Mouse (Mus musculus) lung, embryonic 14.5 days (tissue): ENCODE measurements at regions not wholly inside any gene's neighbourhood (a gene's known extent, or its start where the extent isn't known, plus 50 kb on each side); places are given as distances from the start of the nearest gene placed in this dataset.
"Not testable (repeated sequence)": the region's sequence is repeated elsewhere in the genome, so short reads cannot be mapped to it uniquely, and the experiment has no call there.

Source experiments
- ATAC-seq: fragments of 200-750 bp; cut with Nextera tagmentation; 2 replicates; pipeline ENCODE4 v1.8.0; 2017; ENCODE audit warnings: mild to moderate bottlenecking, moderate TSS enrichment, moderate library complexity; ENCODE audit not compliant: insufficient read depth
- DNase-seq: peaks from one replicate; pipeline ENCODE4 v3.0.0-alpha.2; 2015
- H3K27ac ChIP-seq: fragments of 300-500 bp; sonication (generic); 2 replicates; pipeline ENCODE4 v1.5.1; 2014; ENCODE audit warnings: low read depth, mild to moderate bottlenecking, moderate library complexity
- H3K27me3 ChIP-seq: fragments of 300-500 bp; sonication (generic); 2 replicates; pipeline ENCODE4 v1.6.1; 2014; ENCODE audit warnings: low read length, control low read depth; ENCODE audit not compliant: insufficient read depth
- H3K36me3 ChIP-seq: fragments of 300-500 bp; sonication (generic); 2 replicates; pipeline ENCODE4 v1.6.1; 2014; ENCODE audit warnings: control low read depth; ENCODE audit not compliant: insufficient read depth
- H3K4me1 ChIP-seq: fragments of 300-500 bp; sonication (generic); 2 replicates; pipeline ENCODE4 v1.6.1; 2014; ENCODE audit warnings: antibody characterized with exemption, control low read depth; ENCODE audit not compliant: insufficient read depth
- H3K4me2 ChIP-seq: fragments of 300-500 bp; sonication (generic); 2 replicates; pipeline ENCODE4 v1.6.1; 2014; ENCODE audit warnings: mild to moderate bottlenecking
- H3K4me3 ChIP-seq: fragments of 300-500 bp; sonication (generic); 2 replicates; pipeline ENCODE4 v1.5.1; 2014; ENCODE audit warnings: low read depth, low read length
- H3K9ac ChIP-seq: fragments of 300-500 bp; sonication (generic); 2 replicates; pipeline ENCODE4 v1.6.1; 2014
- H3K9me3 ChIP-seq: fragments of 300-500 bp; sonication (generic); 2 replicates; pipeline ENCODE4 v1.6.1; 2016; ENCODE audit warnings: low read depth, low read length, control low read depth
- WGBS: fragments of 180-500 bp; shearing (Covaris S2); extraction: QIAGEN DNeasy Blood & Tissue Kit; methylation state at CpG from one replicate; pipeline ENCODE4 v1.1.7; 2014; 5-methylcytosine and 5-hydroxymethylcytosine counted together

DNA sequence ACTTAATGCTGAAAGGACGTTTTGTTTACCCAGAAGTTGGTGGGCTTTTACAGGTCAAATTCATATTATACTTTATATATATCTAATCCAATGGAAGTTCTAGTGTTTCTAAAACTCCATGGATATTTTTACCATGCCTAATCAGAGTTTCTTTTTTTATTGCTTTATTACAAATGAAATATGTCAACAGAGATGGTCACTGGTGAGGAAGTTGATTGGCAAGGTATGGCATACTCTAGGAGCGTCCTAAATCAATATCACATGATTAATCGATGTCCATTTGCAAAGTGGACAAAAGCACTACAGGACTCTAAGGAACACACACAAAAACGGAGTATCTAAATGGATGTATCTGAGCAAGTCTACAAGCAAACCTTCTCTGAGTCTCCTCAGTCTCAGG lies 290.0 kb upstream of the Zfp386 start:
- 56% methylated on average over 4 of the region's 4 CpGs for WGBS
- not testable (repeated sequence) for H3K27ac ChIP-seq, H3K4me1 ChIP-seq, H3K4me2 ChIP-seq, ATAC-seq, H3K36me3 ChIP-seq, H3K9ac ChIP-seq, DNase-seq, H3K4me3 ChIP-seq, H3K27me3 ChIP-seq, H3K9me3 ChIP-seq

DNA sequence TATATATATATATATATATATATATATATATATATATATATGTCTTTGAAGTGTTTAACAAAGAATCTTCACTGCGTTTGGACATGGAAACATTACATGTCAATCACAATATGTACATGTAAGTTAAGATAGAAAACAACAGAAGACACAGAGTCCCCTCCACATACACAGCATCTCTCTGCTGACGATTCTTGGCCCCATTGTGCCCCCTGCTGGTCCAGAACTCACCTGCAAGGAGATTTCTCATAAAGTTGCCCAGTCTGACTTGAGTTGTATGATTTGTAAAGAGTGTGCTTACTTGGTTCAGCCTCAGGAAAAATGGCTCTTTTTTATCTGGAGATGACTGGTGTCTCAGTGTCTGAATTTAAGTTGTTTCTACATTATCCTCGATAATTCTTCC lies 288.5 kb upstream of the Zfp386 start:
- H3K27ac ChIP-seq, H3K4me1 ChIP-seq, H3K4me2 ChIP-seq, H3K4me3 ChIP-seq, H3K9ac ChIP-seq, ATAC-seq, H3K9me3 ChIP-seq, H3K36me3 ChIP-seq, DNase-seq, H3K27me3 ChIP-seq: not testable (repeated sequence)
- 55% methylated on average over 3 of the region's 3 CpGs for WGBS

- not testable (repeated sequence) for H3K36me3 ChIP-seq, ATAC-seq, H3K4me2 ChIP-seq, H3K27me3 ChIP-seq, DNase-seq, H3K4me3 ChIP-seq, H3K4me1 ChIP-seq, H3K9ac ChIP-seq, H3K27ac ChIP-seq, H3K9me3 ChIP-seq
- WGBS: no CpG with 5 or more reads among the region's 1 CpGs
Observed at GRCm38 (mm10) chr12:115761766-115762165, 285.8 kb upstream of the Zfp386 start.

DNA sequence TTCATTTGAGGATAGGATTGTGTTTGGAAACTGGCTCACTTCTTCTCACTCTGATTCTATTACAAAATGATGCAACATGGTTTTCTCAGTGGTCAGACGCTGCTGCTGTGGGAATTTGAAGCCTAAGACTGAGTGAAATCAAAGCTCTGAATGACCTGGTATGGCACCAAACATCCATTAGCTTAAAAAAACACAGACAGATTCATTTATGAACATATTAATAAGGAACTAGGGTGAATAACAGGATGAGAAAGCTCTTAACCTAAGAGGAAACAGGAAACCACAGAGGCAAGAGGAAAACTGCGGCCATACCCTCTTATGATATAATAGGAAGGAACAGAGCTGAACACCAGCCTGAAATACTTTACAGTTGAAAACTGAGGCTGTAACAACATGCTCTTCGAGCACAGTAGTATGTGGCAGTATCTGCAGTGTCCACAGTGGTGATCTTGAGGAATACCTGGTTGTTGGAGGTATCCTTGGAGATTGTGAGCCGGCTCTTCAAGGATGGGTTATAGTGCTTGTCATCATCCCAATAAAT lies 282.5 kb upstream of the Zfp386 start:
- not testable (repeated sequence) for ATAC-seq, DNase-seq, H3K9me3 ChIP-seq, H3K27me3 ChIP-seq, H3K4me2 ChIP-seq, H3K9ac ChIP-seq, H3K4me1 ChIP-seq, H3K27ac ChIP-seq, H3K36me3 ChIP-seq, H3K4me3 ChIP-seq
- 58% methylated on average over 4 of the region's 4 CpGs for WGBS

- not testable (repeated sequence) for H3K9ac ChIP-seq, H3K4me3 ChIP-seq, ATAC-seq, H3K4me2 ChIP-seq, H3K27me3 ChIP-seq, DNase-seq, H3K9me3 ChIP-seq, H3K4me1 ChIP-seq, H3K36me3 ChIP-seq, H3K27ac ChIP-seq
Observed at GRCm38 (mm10) chr12:115771176-115771575, 276.3 kb upstream of the Zfp386 start.

- not testable (repeated sequence) for H3K36me3 ChIP-seq, H3K27me3 ChIP-seq, H3K4me3 ChIP-seq, ATAC-seq, H3K27ac ChIP-seq, H3K9me3 ChIP-seq, DNase-seq, H3K9ac ChIP-seq, H3K4me1 ChIP-seq, H3K4me2 ChIP-seq
- 58% methylated on average over 1 of the region's 1 CpGs for WGBS
Observed at GRCm38 (mm10) chr12:115790369-115790768, 257.2 kb upstream of the Zfp386 start.

- not testable (repeated sequence) for ATAC-seq
Observed at GRCm38 (mm10) chr12:115802499-115802898, 245.0 kb upstream of the Zfp386 start.

GRCm38 (mm10) chr12:115803675-115804074 lies 243.8 kb upstream of the Zfp386 start:
- not testable (repeated sequence) for H3K4me2 ChIP-seq, H3K27me3 ChIP-seq, H3K27ac ChIP-seq, H3K4me3 ChIP-seq, DNase-seq, H3K4me1 ChIP-seq, H3K36me3 ChIP-seq, H3K9me3 ChIP-seq, ATAC-seq, H3K9ac ChIP-seq
- WGBS: 43% methylated on average over 2 of the region's 2 CpGs

More at GRCm38 (mm10) chr12:115802499-115802898, 245.0 kb upstream of the Zfp386 start:
- not testable (repeated sequence) for H3K9ac ChIP-seq, H3K27ac ChIP-seq, H3K9me3 ChIP-seq, H3K4me1 ChIP-seq, DNase-seq, H3K27me3 ChIP-seq, H3K36me3 ChIP-seq, H3K4me2 ChIP-seq, H3K4me3 ChIP-seq
- WGBS: 55% methylated on average over 2 of the region's 2 CpGs
